17 mouse cellular contexts compared by ENCODE assay signal in genomic region chr3:85933586-85933985, GRCm38 (mm10). TPM values are rescaled to one million over a fixed set of nuclear protein-coding genes. Genes with fewer than 3 reads are reported as not detected.
"Had no signal": no experiment of that assay in that cellular context is flagged by ENCODE, and none has a peak within 500 bp of the region (broad histone marks: within the 10 kb centered on the region; RNA-seq: fewer than 3 reads in every experiment).

No protein-coding gene starts in this region.

- H3K9ac ChIP-seq: neural tube, embryonic 15.5 days; stomach, embryonic 15.5 days had no signal

- H3K27ac ChIP-seq: neural tube, embryonic 15.5 days; stomach, embryonic 15.5 days; stomach, postnatal 0 days had no signal

- H3K4me2 ChIP-seq: neural tube, embryonic 15.5 days; stomach, embryonic 15.5 days had no signal

- H3K4me3 ChIP-seq: neural tube, embryonic 15.5 days; stomach, embryonic 15.5 days had no signal

- H3K4me1 ChIP-seq: neural tube, embryonic 15.5 days; stomach, embryonic 15.5 days had no signal

- H3K36me3 ChIP-seq: neural tube, embryonic 15.5 days; stomach, embryonic 15.5 days had no signal

- DNase-seq: retina, postnatal 1 day; right cerebral cortex, adult 18-20 months; right cerebral cortex, postnatal 14 days; right cerebral cortex, postnatal 25 days; right cerebral cortex, postnatal 4 days; spleen, adult 18-20 months; thymus, adult 18-20 months; thymus, adult 2 months; thymus, postnatal 14 days; thymus, postnatal 25 days; thymus, postnatal 36 days; thymus, postnatal 4 days had no signal

- H3K27me3 ChIP-seq: neural tube, embryonic 15.5 days; stomach, embryonic 15.5 days had no signal

- H3K9me3 ChIP-seq: neural tube, embryonic 15.5 days; stomach, embryonic 15.5 days had no signal

RNA-seq across cellular contexts. Expression of gene Gm37240, which starts 46.3 kb away (rescaled TPM):
- polyA plus RNA-seq: neural tube, embryonic 14.5 days; testis, adult 2 months had no signal
